Mouse (Mus musculus) kidney, adult 2 months (tissue): ENCODE measurements around the gene Card10. TPM values are rescaled to one million over a fixed set of nuclear protein-coding genes. Genes with fewer than 3 reads are reported as not detected.
A peak's percentile ranks its signal among the peaks of the same experiment; 100 is the strongest.

Source experiments
- DNase-seq: peaks from one replicate; pipeline ENCODE4 v3.0.0; 2021
- H3K27ac ChIP-seq: fragments of 200-500 bp; 2 replicates; pipeline ENCODE4 v1.5.1; 2012; ENCODE audit warnings: low read depth, low read length, control low read depth, inconsistent platforms; ENCODE audit not compliant: insufficient read depth
- H3K27me3 ChIP-seq: fragments of 200-500 bp; replicated peaks from 2 replicates; pipeline ENCODE4 v1.6.1; 2012; ENCODE audit warnings: mild to moderate bottlenecking, moderate library complexity, low read length, inconsistent platforms; ENCODE audit not compliant: control insufficient read depth, insufficient read depth
- H3K36me3 ChIP-seq: fragments of 200-500 bp; 2 replicates; pipeline ENCODE4 v1.6.1; 2012; ENCODE audit warnings: mild to moderate bottlenecking, moderate library complexity, low read length, inconsistent platforms; ENCODE audit not compliant: control insufficient read depth, insufficient read depth
- H3K4me1 ChIP-seq: fragments of 200-500 bp; 2 replicates; pipeline ENCODE4 v1.6.1; 2011; ENCODE audit warnings: low read length; ENCODE audit not compliant: control insufficient read depth, insufficient read depth
- H3K4me3 ChIP-seq: fragments of 200-500 bp; 2 replicates; pipeline ENCODE4 v1.5.1; 2011; ENCODE audit warnings: mild to moderate bottlenecking, low read depth, low read length, control low read depth; ENCODE audit not compliant: insufficient read depth
- CTCF ChIP-seq: fragments of 200-500 bp; conservative IDR thresholded peaks from 2 replicates; pipeline ENCODE4 v1.5.1; 2011; ENCODE audit warnings: low read depth, mild to moderate bottlenecking, control low read depth, low read length, moderate library complexity, mixed read lengths; ENCODE audit not compliant: insufficient read depth, insufficient read length
- POLR2A ChIP-seq: fragments of 200-500 bp; IDR thresholded peaks from one replicate; pipeline ENCODE4 v1.6.1; 2011; ENCODE audit warnings: low read depth, low read length, control low read depth
- whole genome bisulfite sequencing: fragments of 180-500 bp; shearing (Covaris S2); methylation state at CpG from one replicate; pipeline ENCODE4 v1.1.7; 2018; 5-methylcytosine and 5-hydroxymethylcytosine counted together
- polyA plus RNA-seq: library from polyadenylated mRNA; depleted of rRNA; stranded (reverse); fragments of >200 nt; gene quantifications from 2 replicates; pipeline ENCODE4 v1.2.3, GENCODE M21; 2012

The Card10 gene
- polyA plus RNA-seq, 1 experiment: 80.4 TPM

DNA sequence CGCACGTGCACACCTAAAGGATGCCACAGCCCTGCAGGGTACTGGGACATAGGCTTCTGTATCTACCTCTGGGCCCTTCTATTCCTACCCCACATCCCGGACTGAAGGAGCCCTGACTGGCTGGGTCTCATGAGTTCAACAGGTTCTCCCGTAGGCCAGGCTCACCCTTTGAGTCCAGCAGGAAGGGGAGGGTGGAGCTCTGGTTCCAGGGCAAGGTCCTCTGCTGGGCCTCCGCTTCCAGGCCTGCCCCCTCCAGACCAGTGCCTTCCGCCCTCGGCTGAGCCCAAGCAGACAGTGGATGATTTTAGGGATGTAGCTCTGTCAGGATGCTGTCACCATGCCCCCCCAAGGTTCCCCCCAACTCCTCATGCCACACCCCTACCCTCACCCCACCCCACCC is 21.9 kb downstream of the Card10 start:
- Histone ChIP-seq H3K36me3 (peaks cover 1% of the 10 kb centered on the region), H3K27me3 (no peaks in the 10 kb centered on the region), H3K27ac (peak overlapping the region; percentile 10), H3K4me3 (no peak overlapping the region), H3K4me1 (peaks cover 12% of the 10 kb centered on the region)
- peak; percentile 89 for DNase-seq
- WGBS: 53% methylated on average over 7 of the region's 7 CpGs
- TF ChIP-seq CTCF: no peak

DNA sequence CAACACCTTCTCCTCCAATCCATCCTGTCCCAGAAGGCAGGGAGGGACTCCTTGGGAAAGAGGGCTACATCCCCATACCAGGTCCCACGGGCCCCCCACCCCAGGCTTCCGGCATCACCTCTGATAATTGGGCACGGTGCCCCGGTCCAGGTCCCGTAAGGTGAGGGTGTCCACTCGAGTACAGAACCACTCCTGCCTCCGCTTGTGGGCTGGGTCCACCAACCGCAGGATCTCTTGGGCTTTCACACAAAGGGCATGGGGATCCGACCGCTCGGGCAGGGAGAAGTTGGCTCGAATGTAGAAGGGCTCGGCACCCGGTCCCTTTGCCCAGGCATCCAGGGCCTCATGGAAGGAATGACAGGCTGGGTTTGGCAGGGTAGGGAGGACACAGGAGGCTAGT is 22.5 kb downstream of the Card10 start:
- WGBS: 82% methylated on average over 14 of the region's 14 CpGs
- peak overlapping the region; percentile 10 for H3K27ac ChIP-seq

DNA sequence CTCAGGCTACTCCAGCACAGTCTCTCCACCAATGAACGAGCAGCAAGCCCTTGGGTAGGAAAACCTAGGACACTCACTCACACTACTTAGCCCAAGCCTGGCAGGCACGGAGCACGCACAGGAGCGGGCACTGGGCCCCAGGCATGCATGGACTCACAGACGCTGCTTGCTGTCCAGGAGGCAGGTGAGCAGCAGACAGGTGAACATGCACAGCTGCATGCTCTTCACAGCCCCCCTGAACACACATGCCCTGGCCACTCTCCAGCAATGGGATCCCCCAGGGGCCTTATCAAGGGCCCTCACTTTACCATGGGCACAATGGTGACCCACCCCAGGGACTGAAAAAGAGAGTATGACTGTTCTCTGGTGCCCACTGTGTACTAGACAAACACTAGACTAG is 23.2 kb downstream of the Card10 start:
- TF ChIP-seq POLR2A: no peak
- no peak for TF ChIP-seq CTCF
- WGBS: 90% methylated on average over 5 of the region's 5 CpGs
- no peak overlapping the region for H3K27ac ChIP-seq
- H3K4me1 ChIP-seq: peaks cover 12% of the 10 kb centered on the region
- peaks cover 1% of the 10 kb centered on the region for H3K36me3 ChIP-seq
- H3K4me3 ChIP-seq: no peak overlapping the region
- DNase-seq: no peak
- no peaks in the 10 kb centered on the region for H3K27me3 ChIP-seq

More for the DNA sequence above, 22.5 kb downstream of the Card10 start:
- TF ChIP-seq POLR2A: no peak
- TF ChIP-seq CTCF: no peak
- Histone ChIP-seq H3K27me3 (no peaks in the 10 kb centered on the region), H3K36me3 (peaks cover 1% of the 10 kb centered on the region), H3K4me1 (peaks cover 12% of the 10 kb centered on the region), H3K4me3 (no peak overlapping the region)
- DNase-seq: no peak

DNA sequence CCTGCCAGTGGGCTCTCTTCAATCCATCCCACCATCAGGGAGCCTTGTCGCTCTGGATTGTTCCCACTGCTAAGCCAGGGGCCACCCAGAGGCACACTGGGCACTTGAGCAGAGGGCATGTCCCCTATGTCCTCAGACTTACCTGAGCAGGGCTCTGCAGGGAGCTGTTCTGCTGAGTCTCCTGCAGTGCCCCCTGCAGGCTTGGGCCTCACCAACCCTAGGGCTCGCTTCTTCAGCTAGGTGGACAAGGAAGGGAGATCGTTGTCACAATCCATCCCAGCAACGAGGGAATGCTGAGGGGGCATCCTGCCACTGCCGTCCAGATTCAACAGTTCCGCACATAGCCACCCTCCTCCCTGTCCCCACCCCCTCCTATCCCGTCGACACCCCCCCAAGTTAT is 23.6 kb downstream of the Card10 start:
- Histone ChIP-seq H3K27ac (peak overlapping the region; percentile 17; the same call in 1 of the 2 replicates), H3K27me3 (no peaks in the 10 kb centered on the region), H3K4me1 (peaks cover 12% of the 10 kb centered on the region), H3K4me3 (no peak overlapping the region), H3K36me3 (peaks cover 1% of the 10 kb centered on the region)
- peak; percentile 27; the same call in 1 of the 2 replicates for TF ChIP-seq CTCF
- no peak for TF ChIP-seq POLR2A
- DNase-seq: no peak
- 72% methylated on average over 8 of the region's 8 CpGs for WGBS

DNA sequence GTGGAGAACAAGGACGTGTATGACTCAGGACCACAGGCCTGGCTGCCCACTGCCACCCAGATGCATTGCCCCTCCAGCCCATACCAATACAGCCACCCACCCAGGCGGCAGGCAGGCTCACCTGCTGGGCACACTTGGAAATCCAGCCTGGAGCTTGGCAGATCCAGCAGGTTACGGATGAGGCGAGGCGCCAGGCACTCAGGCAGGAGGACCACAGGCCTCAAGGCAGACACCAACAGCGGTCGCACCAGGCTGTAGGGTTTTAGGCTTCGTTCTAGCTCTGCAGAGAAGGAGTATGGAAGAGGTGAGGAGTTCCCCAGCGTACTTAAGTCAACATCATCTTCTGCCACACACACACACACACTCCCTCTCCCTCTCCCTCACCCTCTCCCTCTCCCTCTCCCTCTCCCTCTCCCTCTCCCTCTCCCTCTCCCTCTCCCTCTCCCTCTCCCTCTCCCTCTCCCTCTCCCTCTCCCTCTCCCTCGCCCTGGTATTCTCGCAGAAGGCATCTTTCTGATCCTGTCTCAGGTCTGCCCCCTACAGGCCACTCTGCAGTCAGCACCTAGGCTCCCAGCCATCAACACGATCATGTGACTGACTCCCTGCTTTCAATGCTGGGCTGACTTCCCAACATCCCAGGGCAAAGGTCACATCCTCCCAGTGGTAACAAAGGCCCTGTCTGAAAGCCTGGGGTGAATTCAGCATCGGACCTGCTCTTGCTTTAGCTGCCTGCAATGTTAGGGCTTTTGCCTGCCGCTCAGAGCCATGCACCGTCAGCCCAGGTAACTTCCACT is 24.6 kb downstream of the Card10 start:
- Histone ChIP-seq H3K36me3 (peaks cover 1% of the 10 kb centered on the region), H3K27me3 (no peaks in the 10 kb centered on the region), H3K4me3 (no peak overlapping the region), H3K4me1 (peaks cover 12% of the 10 kb centered on the region), H3K27ac (peak overlapping the region; percentile 17)
- peak; percentile 98 for DNase-seq
- 57% methylated on average over 14 of the region's 15 CpGs for WGBS
- no peak for TF ChIP-seq POLR2A
- peak; percentile 86 for TF ChIP-seq CTCF

DNA sequence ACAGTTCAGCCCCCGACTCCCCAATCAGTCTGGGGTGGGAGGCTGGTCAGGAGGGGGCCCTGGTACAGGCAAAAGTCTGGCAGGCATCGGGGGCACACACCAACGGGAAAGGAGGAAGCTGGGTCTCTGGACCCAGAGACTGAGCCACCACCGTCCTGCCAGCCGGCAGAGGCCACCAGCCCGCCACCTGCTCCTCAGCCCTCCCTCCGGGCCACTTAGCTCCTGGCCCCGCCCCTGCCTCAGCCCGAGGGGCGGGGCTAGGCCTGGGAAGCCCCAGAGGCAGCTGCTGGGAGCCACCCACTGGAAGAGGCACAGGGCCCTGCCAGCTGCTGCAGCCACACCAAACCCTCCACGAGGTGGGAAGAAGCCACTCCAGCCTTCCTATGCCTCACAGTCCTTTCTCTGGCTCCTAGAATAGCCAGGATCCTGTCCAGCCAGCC is 29.5 kb downstream of the Card10 start, which contains the start of gene Mfng:
TSS of gene Mfng (minus strand) at position 186 of the 440 bp plus-strand sequence.
- peak; percentile 85 for DNase-seq
- Histone ChIP-seq H3K36me3 (peaks cover 1% of the 10 kb centered on the region), H3K4me1 (no peaks in the 10 kb centered on the region), H3K4me3 (peak within 1 kb of the TSS; percentile 25), H3K27me3 (no peaks in the 10 kb centered on the region), H3K27ac (peak within 1 kb of the TSS; percentile 86)
- TF ChIP-seq POLR2A (no peak), CTCF (no peak)
- 2% methylated on average over 11 of the region's 11 CpGs for WGBS

DNA sequence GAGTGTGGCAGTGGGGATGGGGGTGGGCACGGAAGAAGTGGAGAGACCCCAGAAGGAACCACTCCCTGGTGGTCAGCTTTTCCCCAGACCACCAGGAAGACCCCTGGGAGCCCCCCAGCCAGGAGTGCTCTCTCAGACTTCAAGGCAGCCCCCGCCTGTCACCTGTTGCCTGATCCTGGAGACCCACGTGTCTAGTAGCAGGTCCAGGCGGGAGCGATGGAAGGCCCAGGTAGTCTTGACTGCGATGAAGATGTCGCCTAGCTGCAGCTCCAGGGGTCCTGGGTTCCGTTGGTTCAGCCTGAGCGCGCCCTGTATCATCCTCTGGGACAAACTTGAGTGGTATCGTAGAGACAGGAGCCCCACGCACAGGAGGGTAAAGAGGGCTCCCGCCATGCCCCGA is 30.0 kb downstream of the Card10 start:
- TF ChIP-seq CTCF (no peak), POLR2A (no peak)
- 42% methylated on average over 14 of the region's 14 CpGs for WGBS
- no peaks in the 10 kb centered on the region for H3K4me1 ChIP-seq
- H3K36me3 ChIP-seq: peaks cover 1% of the 10 kb centered on the region
- peak overlapping the region; percentile 25 for H3K4me3 ChIP-seq
- no peaks in the 10 kb centered on the region for H3K27me3 ChIP-seq
- peak overlapping the region; percentile 86 for H3K27ac ChIP-seq
- no peak for DNase-seq
